Mouse (Mus musculus) spleen, postnatal 0 days (tissue): ENCODE measurements around the gene Fkbp7. TPM values are rescaled to one million over a fixed set of nuclear protein-coding genes. Genes with fewer than 3 reads are reported as not detected.

ENCODE experiments used
- polyA plus RNA-seq: library from polyadenylated mRNA; unstranded; fragments of >200 nt; fragmentation: Nextera tagmentation; extraction: Ambion mirVana; gene quantifications from 2 replicates; pipeline ENCODE4 v1.2.1, GENCODE M21; 2015

Fkbp7 gene
- 23.4 and 30.5 TPM in 2 replicates for polyA plus RNA-seq

DNA sequence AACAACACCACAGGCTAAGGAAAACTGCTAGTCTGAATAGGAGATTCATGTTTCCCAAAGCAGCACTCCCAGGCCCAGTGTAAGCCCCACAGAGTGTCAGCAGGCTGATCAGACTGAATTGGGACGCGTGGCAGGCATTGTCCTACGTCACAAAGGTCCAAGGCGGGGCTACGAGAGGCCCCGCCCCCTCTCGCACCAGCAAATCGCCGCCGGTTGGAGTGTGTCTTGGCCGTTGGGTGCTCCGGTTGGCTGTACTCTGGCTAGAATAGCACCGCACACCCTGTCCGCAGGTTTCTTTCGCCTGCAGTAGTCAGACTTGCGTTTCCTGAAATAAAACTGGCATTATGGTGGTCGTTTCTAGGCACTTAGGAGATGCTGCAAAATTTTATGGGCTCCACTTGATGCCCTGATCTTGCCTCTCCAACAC is at the start of gene Fkbp7:
Gene Fkbp7 (minus strand): TSS at position 151 of the 427 bp plus-strand sequence.

DNA sequence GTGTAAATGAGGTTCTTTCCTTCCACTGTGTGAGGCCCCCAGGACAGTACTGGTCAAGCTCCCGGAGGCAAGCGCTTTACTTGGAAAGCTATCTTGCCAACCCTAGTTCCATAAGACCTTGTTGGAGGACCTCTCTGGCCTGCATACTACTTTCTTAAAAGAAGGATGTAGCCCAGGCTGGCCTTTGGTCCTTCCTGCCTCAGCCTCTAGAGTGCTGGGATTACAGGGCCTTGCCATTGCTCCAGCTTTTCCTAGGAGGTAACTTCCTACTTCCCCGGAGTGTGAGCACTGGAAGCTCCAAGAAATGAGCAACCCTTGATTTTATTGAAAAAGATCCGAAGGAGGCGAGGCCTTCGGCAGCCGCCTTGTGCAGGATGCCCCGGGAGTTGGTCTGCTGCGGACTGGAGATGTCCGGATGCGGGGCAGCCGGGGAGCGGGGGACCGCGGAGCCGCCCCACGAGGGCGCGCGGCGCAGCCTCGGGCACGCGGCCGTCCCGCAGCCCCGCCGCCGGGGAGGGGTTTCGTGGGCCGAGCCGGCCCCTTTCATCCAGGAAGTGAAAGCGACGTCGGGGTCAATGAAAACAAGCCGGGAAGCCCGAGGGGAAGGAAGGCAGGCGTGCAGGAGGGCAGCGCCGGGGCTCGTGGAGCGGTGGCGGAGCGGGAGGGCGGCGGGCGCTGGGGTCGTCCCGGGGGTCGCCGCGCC is 2.0 kb upstream of the Fkbp7 start, which contains the start of gene Plekha3:
Gene Plekha3 (plus strand): TSS at position 557 of the 703 bp plus-strand sequence.

DNA sequence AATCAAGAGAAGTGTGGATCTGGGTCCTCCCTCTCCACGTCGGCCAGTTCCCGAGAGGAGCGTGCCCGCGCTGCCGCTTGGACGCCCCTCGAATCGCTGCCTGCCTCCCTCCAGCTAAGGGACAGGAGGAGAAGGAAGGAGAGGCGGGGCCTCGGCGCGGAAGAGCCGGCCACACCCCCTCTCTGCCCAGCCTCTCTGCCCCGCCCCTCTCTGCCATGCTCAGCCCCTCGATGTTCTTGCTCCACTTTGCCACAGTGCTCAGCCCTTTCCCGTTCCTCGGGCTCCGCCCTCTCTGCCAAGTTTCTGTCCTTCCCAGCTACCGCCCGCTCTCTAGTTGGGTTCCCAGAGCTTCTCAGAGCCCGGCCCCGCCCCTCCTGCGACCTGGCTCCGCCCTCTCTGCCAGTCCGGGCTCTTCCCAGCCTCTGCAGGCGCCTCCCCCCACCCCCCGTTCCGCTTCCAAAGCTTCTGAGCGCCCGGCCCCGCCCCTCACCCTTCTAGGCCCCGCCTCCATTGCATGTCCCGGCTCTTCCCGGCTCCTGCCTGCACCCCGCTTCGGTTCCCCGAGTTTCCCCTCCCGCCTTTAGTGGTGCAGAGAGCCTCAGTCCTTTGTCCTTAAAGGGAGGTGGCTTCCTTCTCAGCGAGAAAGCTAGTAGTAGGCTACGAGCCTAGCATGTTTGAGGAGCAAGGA is 24.9 kb downstream of the Fkbp7 start, which contains the start of the genes Prkra and Pjvk:
Gene Prkra (minus strand): TSS at position 133 of the 688 bp plus-strand sequence.
Gene Pjvk (plus strand): TSS at position 594 of the 688 bp plus-strand sequence.

Other genes starting within 250 kb of the Fkbp7 start
- 13.2 and 16.8 TPM in 2 replicates for gene Prkra, start 25.1 kb downstream of the Fkbp7 start, polyA plus RNA-seq
- gene Pjvk, start 24.6 kb downstream of the Fkbp7 start, polyA plus RNA-seq = 0.35 TPM in 1 of 2 replicates, not detected in the other
- 6.1 and 7.1 TPM in 2 replicates for gene Plekha3, start 2.2 kb upstream of the Fkbp7 start, polyA plus RNA-seq